Mouse (Mus musculus): ENCODE results near the gene Gsn. TPM values are rescaled to one million over a fixed set of nuclear protein-coding genes. Genes with fewer than 3 reads are reported as not detected.

Gsn gene
- total RNA-seq, 2 experiments from 2014 or later = 396 to 415 TPM

- intact Hi-C loops (cut with DNase I) = no loop called here
- DNase-seq = no peak
These were observed 8.4 kb upstream of the Gsn start for GRCm38 (mm10) chr2:35247763-35248162.

DNA sequence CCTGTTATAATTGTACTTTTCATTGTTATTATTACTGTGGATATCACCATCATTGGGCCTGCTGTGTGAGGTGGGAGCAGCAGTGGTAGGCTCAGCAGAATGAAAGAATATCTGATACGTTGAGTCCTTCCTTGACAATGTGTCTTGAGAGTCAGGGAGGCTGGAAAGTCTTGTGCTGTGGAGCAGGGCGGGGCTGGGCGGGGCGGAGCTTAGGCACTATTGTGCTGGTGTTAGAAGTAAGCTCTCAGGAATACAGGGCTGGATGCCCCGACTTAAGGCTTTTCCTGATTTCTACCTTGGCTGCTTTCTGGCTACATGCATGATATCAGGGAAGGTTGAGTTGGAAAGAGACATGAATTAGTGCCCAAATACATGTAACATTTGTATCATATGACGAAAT, 3.4 kb upstream of the Gsn start:
- DNase-seq = no peak
- intact Hi-C loops (cut with DNase I) = no loop called here

- intact Hi-C loops (cut with DNase I) = no loop called here
- DNase-seq = no peak
These were observed 2.4 kb upstream of the Gsn start for GRCm38 (mm10) chr2:35253751-35254150.

GRCm38 (mm10) chr2:35255004-35255403, 1.2 kb upstream of the Gsn start:
- no peak for DNase-seq
- intact Hi-C loops (cut with DNase I) = no loop called here

DNA sequence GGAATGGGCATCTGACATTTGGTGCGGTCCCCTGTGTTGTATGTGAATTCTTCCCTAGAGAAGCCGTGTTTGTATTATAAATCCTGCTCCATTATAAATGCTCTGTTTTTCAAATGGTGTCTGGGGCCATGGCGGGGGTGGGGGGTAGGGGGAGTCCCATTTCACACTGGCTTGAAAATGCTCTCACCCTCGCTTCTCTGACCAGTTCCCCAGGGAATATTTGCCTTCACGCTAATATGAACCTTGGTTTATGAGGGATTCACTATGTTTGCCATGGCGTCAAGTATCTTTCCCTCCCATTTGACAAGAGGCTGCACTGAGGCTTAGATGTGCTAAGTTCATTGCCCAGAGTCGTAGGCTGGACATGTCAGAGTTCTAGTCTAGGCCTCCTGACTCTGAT, 718 bp upstream of the Gsn start:
- intact Hi-C loops (cut with DNase I) = no loop called here
- no peak for DNase-seq

- DNase-seq = no peak
These were observed 752 bp downstream of the Gsn start for GRCm38 (mm10) chr2:35256932-35257331.

DNA sequence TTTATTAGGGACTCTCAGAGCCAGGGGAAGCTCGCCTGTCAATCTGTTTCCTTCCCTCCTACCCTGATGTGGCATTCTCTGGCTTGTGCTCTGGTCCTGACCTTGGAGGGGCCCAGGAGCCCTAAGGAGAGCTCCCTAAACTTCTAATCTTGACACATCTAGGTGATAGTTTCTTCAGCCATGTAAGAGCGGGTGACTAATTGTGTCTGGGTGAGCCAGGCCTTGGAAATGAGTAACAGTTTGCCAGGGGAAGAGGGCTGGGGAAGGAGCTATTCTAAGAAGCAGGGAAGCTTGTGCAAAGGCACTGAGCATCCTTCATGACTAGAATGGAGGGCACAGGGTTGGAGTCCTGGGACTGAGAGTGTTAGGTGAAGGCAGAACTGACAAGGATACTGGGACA, 1.7 kb downstream of the Gsn start:
- intact Hi-C loops (cut with DNase I) = no loop called here
- no peak for DNase-seq

More at GRCm38 (mm10) chr2:35256932-35257331, 752 bp downstream of the Gsn start:
- intact Hi-C loops (cut with DNase I) = no loop called here

- intact Hi-C loops (cut with DNase I) = no loop called here
- DNase-seq = no peak
These were observed 2.4 kb downstream of the Gsn start for GRCm38 (mm10) chr2:35258590-35258989.

DNA sequence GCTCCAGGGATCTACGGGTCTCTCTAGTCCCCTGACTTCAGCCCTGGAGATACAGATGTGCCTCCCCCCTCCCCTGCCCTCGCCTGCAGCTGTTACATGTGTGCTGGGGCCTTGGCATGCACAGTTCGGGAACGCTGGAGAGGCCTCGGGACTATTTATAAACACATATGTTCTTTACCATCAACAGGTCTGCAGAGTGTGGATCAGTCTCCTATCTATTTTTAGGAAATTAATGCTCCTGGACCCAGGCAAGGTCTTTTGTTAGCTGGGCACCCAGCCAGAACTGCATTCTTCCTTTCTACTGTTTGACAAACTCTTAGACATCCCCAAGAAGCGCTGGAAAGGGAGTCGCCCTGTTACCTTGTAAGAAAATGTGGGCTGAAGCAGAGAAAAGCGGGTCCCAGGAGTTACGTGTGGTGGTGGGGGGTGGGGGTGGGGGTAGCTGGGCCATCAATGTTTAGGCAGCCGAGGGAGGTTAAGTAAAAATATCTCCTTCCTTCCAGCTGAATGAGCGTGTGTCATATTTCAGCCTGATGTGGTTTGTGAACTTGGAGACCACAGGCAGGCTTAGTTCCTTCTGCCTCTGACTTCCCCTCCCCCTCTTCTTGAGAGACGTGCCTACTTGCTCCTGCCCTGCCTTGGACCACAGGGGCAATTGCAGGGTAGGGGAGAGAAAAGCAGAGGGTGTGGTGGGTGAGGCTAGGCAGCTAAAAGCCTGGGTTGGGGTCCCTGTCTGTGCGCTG, 3.3 kb downstream of the Gsn start:
- DNase-seq = no peak
- intact Hi-C loops (cut with DNase I) = no loop called here

DNA sequence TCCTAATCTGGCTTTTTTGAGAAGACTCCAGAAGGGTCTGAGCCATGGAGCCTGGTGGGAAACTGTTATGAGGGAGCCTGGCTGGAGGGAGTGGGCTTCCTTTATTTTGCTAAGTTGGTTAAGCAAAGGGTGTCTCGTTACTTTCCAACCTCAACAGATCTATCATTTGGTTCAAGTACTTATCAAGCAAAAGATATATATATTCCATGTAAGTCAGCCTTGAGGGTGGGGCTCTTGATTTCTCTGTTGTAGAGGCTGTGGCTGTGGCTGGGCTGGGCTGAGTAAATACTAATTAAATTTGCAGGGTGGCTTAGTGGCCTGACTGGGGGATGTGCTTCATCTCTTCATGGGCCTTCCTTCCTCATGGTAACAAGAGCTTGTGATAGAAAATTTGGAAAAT, 4.1 kb downstream of the Gsn start:
- intact Hi-C loops (cut with DNase I) = no loop called here
- DNase-seq = no peak

DNA sequence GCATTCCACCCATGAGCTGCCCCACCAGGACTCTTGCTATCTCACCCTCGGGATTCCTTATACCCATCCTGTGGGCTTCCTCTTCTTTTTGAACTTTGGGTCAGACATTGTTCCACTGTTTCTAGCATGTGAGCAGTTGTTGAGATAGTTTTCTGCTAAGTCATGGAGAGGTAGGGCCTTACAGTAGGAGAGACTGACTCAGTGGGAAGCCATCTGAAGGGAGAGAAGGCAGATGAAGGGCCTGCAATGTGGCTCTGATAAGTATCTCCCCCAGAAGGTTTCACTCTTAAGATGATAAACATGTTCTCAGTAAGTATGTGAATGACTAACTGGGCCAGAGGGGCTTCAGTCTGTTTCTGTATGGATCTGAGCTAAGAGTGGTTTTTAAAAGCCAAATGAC, 7.9 kb downstream of the Gsn start:
- no peak for DNase-seq
- intact Hi-C loops (cut with DNase I) = no loop called here

- DNase-seq = peak in 1 of 2 experiments; percentile 58
- intact Hi-C loops (cut with DNase I) = no loop called here
These were observed 9.1 kb downstream of the Gsn start for GRCm38 (mm10) chr2:35265296-35265695.

GRCm38 (mm10) chr2:35265775-35266174, 9.6 kb downstream of the Gsn start:
- DNase-seq = no peak
- intact Hi-C loops (cut with DNase I) = no loop called here

GRCm38 (mm10) chr2:35266251-35266905, 10.2 kb downstream of the Gsn start:
- no peak for DNase-seq
- intact Hi-C loops (cut with DNase I) = no loop called here

GRCm38 (mm10) chr2:35267156-35267875, 11.1 kb downstream of the Gsn start:
- intact Hi-C loops (cut with DNase I) = no loop called here
- no peak for DNase-seq

DNA sequence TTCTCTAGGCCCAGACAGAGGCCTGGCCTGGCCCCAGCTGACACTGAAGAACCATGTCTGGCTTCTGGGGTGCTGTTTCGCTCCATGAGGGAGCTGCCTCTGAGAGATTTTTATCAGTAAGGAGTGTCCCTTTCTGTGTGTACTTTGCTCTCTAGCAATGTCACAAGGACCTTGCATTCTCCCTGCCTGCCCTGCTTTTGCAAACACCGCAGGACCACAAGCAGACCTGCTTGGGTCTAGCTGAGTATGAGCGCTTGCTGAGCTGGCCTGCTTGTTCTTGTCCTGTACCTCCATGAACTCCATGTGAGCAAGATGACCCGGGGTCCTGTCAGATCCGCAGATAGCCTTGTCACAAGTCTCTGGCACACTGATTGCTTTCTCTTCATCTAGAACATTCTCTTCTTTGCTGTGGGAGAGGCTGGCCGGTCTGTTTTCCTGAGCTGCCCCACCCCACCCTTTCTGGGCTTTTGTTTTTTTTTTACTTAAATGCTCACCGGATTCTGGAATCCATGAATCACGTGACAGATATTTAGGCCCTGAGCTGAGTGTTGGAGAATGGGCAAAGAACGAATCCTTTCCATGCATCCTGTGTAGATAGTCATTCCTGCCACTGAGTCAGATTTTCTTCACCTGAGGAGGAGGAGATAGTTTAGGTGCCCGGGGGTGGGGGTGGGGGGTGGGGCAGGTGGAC, 11.8 kb downstream of the Gsn start:
- intact Hi-C loops (cut with DNase I) = no loop called here
- no peak for DNase-seq

DNA sequence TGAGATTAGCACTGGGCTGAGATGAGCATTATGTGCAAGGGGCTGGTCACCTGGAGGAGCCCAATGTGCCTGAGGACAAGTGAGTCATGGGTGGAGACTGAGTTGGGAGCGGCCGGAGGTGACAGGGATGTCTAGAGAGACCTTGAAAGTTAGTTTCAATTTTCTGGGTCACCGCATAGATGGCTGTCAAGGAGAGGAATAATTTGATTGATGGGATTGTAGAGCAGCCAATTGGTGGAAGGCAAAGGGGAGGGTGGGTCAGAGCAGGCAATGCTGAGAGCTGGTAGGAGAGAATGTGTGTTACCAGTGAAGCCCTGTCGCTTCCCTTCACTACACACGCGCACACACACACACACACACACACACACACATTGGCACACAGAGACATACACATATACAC, 13.0 kb downstream of the Gsn start:
- intact Hi-C loops (cut with DNase I) = no loop called here

DNA sequence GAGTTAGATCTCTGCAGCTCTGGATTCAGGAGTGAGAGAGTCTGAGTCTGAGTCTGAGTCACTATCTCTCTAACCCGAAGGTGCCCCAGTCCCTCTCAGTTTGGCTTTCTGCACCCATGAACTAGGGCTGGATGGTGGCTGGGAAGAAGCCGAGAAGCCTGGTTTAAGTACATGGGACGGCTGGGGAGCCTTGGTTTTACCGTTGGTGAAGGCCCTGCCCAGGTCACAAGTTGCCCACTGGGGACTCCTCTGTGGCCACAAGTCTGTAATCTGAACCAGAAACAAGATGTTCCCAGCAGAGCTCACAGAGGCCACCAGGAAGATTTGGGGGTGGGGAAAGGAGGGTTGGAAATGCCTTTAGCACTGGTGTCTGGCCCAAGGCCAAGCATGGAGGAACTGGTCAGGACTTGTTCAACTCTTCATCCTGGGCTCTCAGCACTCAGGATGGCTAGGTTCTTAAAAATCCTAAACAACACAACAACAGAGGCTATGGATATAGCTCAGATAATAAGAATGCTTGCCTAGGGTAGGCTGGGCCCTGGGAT, 13.6 kb downstream of the Gsn start:
- intact Hi-C loops (cut with DNase I) = loop anchor here (2.0 kb wide), 1 partner anchor 55 kb away; no protein-coding TSS in a partner anchor
- DNase-seq = no peak

More for the DNA sequence above, 13.0 kb downstream of the Gsn start:
- no peak for DNase-seq

- DNase-seq = no peak
- intact Hi-C loops (cut with DNase I) = loop anchor here (2.0 kb wide), 1 partner anchor 56 kb away; no protein-coding TSS in a partner anchor
These were observed 14.4 kb downstream of the Gsn start for GRCm38 (mm10) chr2:35270531-35270984.

DNA sequence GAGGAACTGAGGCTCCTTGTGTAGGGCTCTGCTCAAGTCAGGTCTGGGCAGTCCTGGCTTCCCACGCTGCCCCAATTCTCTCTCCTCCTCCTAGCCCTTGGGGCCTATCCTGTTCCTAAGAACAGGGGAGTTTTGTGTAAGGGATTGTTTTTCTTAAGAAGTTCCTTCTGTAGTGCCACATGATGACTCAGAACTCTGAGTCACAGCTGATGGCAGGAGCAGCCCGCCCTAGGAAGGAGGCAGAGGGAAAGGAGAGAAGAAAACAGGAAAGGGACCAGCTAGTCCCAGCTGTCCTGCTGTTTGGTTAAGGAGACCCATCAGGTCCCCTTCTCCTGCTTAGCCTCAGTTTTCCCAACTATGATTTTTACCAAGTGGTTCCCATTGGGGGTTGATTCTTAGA, 15.6 kb downstream of the Gsn start:
- intact Hi-C loops (cut with DNase I) = loop anchor here (2.0 kb wide), 1 partner anchor 57 kb away; no protein-coding TSS in a partner anchor
- DNase-seq = no peak
